Mouse (Mus musculus): ENCODE data around the gene Ccr9.

DNA sequence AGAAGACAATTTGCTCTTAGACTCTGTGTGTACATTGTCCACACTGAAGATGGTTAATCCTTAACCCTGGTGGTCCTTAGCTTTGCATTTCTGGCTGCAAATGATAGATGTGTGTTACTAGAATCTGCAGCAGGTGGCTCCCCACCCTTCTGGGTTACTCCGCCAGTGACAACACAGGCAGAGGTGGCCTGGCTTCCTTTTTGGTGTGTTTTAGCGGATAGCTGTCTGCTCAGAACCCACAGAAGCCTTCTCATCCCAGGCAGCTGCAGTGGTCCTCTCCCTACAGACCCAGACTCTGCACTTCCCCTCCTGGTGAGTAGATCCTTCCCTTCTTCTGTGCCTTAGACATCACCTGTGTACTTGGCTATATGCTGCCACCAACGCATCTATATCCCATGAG lies 88.8 kb downstream of the Ccr9 start:
- TF ChIP-seq POLR2A (IDR thresholded peaks at IDR 0.05; ENCODE audit: low read depth, low read length) (no peak), CTCF (IDR thresholded peaks at IDR 0.05; ENCODE audit: extremely low read depth, insufficient read depth, insufficient read length, insufficient replicate concordance) (no peak)

Measured in spleen, adult 2 months (tissue).